Mouse (Mus musculus): ENCODE results near the gene Nfasc. TPM values are rescaled to one million over a fixed set of nuclear protein-coding genes. Genes with fewer than 3 reads are reported as not detected.

The Nfasc gene
- polyA plus RNA-seq, 1 experiment: not detected

DNA sequence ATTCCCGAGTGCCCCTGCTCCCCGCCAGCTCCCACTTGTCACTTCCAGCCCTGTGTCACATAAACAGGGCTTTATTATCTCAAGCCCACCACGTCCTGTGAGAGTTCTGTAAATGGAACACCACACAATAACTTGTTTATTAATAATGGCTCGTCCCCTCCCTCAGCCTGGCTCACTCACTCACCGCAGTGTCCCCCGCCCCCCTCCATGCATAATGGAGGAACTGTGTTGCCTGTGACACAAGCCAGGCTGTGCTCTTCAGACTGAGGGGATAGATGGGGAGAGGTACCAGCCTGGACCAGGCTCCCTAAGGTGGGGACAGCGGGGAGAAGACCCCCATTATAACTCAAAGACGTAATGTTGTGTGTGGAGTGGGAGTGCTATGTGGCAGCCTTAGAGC is 34.3 kb downstream of the Nfasc start:
- peaks cover 2% of the 10 kb centered on the region; the same call in 1 of the 2 replicates for H3K27me3 ChIP-seq (ENCODE audit: control insufficient read depth)
- TF ChIP-seq GATA1 (IDR thresholded peaks at IDR 0.05; ENCODE audit: low read length) (no peak), TAL1 (IDR thresholded peaks at IDR 0.05; ENCODE audit: low read length) (no peak)

DNA sequence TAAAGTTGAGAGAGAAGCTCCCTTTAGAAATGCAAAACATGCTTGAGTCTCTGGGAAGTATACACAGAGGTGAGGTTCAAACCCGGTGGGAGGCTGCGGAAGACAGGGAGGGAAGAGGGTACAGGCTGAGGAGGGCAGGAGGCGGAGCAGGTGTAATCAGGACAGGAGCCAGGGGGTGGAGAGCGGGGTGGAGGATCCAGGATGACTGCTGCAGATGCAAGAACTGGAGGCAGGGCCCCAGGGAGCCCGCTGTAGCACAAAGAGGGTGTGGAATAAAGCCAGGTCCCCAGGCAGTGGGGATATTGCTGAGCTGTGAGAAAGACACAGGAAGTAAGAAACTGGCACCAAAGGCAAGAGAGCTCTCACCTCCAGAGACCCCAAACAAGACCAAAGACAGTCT is 38.1 kb downstream of the Nfasc start:
- no peak for TF ChIP-seq GATA1 (IDR thresholded peaks at IDR 0.05; ENCODE audit: low read length)
- no peak for TF ChIP-seq TAL1 (IDR thresholded peaks at IDR 0.05; ENCODE audit: low read length)
- Histone ChIP-seq H3K9me3 (ENCODE audit: control insufficient read depth, low read length) (no peaks in the 10 kb centered on the region), H3K4me3 (replicated peaks) (no peak overlapping the region), H3K36me3 (ENCODE audit: control insufficient read depth) (no peaks in the 10 kb centered on the region), H3K27me3 (ENCODE audit: control insufficient read depth) (peaks cover 2% of the 10 kb centered on the region; the same call in 1 of the 2 replicates), H3K4me1 (ENCODE audit: control insufficient read depth) (no peaks in the 10 kb centered on the region)

More for the DNA sequence above, 34.3 kb downstream of the Nfasc start:
- Histone ChIP-seq H3K4me3 (replicated peaks) (no peak overlapping the region), H3K4me1 (ENCODE audit: control insufficient read depth) (no peaks in the 10 kb centered on the region), H3K9me3 (ENCODE audit: control insufficient read depth, low read length) (no peaks in the 10 kb centered on the region), H3K36me3 (ENCODE audit: control insufficient read depth) (no peaks in the 10 kb centered on the region)

DNA sequence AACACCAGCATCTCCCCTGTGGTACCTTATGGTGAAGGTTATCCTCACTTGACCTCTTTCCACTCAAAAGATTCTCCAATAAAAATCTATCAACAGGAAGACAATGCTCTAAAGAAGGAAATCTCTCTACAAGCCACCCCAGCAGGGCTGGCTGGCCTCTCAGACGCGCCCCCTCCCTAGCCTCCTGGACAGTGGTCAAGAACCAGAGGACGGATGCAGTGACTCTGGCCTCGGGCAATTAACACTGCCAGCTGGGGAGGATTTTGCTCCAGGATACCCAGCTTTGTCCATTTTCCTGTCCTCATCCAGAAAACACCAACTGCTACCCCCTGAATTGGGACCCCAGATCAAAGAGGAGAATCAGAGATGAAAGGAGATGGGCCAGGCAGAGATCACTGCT is 44.7 kb downstream of the Nfasc start:
- H3K4me1 ChIP-seq (ENCODE audit: control insufficient read depth): no peaks in the 10 kb centered on the region
- TF ChIP-seq GATA1 (IDR thresholded peaks at IDR 0.05; ENCODE audit: low read length) (no peak), TAL1 (IDR thresholded peaks at IDR 0.05; ENCODE audit: low read length) (no peak)
- no peaks in the 10 kb centered on the region for H3K36me3 ChIP-seq (ENCODE audit: control insufficient read depth)
- no peaks in the 10 kb centered on the region for H3K9me3 ChIP-seq (ENCODE audit: control insufficient read depth, low read length)
- no peak overlapping the region for H3K4me3 ChIP-seq (replicated peaks)
- no peaks in the 10 kb centered on the region for H3K27me3 ChIP-seq (ENCODE audit: control insufficient read depth)

DNA sequence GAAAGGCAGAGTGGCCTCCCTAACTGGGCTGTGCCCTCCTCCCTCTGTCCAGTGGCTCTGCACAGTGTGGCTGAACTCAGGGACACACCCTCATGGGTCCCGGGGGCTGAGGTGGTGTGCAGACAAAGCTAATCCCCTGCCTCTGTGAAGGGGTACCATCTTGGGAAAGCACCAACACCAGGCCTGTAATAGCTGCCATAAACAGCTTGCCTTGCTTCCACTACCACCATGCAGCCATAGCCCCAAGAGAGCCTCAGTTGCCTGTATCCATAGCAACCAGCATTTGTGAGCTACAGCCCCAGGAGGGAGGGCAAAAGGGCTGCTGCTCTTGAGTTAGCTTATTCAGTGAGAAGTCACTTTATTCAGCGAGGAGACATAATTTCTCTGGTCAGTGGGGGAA is 45.4 kb downstream of the Nfasc start:
- Histone ChIP-seq H3K36me3 (ENCODE audit: control insufficient read depth) (no peaks in the 10 kb centered on the region), H3K4me1 (ENCODE audit: control insufficient read depth) (no peaks in the 10 kb centered on the region), H3K4me3 (replicated peaks) (no peak overlapping the region), H3K9me3 (ENCODE audit: control insufficient read depth, low read length) (no peaks in the 10 kb centered on the region), H3K27me3 (ENCODE audit: control insufficient read depth) (no peaks in the 10 kb centered on the region)
- no peak for TF ChIP-seq TAL1 (IDR thresholded peaks at IDR 0.05; ENCODE audit: low read length)

DNA sequence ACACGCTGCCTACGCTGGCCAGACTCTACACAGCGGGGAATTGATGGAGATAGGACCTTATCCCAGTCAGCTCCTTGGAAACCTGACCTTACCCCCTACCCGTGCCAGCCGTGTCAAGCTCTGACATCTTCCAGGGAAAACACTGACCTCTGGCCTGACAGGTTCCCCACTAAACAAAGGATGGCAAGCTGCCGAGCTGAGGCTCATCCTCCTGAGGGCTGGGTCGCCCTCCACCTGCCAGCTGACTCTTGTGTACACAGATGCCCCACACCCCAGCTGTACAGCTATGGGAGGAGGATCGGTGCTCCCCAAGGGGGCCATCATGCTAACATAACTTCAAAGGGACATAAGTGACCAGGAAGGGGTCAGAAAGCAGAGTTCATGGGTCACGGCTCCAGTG is 47.6 kb downstream of the Nfasc start:
- Histone ChIP-seq H3K36me3 (ENCODE audit: control insufficient read depth) (no peaks in the 10 kb centered on the region), H3K4me1 (ENCODE audit: control insufficient read depth) (no peaks in the 10 kb centered on the region), H3K27me3 (ENCODE audit: control insufficient read depth) (no peaks in the 10 kb centered on the region), H3K9me3 (ENCODE audit: control insufficient read depth, low read length) (no peaks in the 10 kb centered on the region), H3K4me3 (replicated peaks) (no peak overlapping the region)
- no peak for TF ChIP-seq TAL1 (IDR thresholded peaks at IDR 0.05; ENCODE audit: low read length)

DNA sequence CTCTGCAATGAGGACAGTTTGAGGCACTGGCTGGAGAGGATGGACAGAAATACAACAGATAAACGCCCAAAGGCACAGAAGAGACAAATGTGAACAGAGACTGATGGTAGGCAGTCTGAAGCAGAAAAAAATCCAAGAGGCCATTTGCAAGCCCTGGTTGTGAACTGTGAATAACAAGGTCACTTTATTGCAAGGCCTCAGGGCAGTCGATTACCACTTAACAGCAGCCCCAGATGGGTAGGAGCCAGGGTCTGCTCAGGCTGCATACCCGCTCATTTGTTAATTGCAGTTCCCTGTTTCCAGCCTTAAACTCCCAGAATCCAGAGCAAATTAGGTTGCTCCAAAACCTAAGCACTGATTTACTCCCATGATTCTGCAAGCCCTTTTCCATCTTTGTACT is 52.4 kb downstream of the Nfasc start:
- TF ChIP-seq TAL1 (IDR thresholded peaks at IDR 0.05; ENCODE audit: low read length) (no peak), GATA1 (IDR thresholded peaks at IDR 0.05; ENCODE audit: low read length) (no peak)
- H3K27me3 ChIP-seq (ENCODE audit: control insufficient read depth): no peaks in the 10 kb centered on the region

DNA sequence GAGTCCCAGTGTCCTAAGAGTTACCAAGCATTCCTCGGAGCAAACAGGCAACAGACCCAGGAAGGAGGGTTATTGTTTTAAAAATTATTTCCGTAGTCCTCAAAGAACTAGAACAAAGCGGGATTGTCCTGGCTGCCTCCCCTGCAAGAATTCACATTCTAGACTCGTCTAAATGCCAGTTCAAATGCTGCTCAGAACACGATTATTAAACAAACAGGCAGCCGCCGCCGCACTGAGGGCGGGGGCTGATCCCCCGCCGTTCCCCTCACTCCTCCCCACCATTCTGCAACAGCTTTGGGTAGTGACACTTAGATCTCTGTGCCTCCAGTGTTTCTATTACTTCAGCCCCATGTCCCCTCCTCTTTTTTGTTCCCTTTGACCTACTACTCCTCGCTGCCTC is 62.7 kb downstream of the Nfasc start:
- Histone ChIP-seq H3K27me3 (ENCODE audit: control insufficient read depth) (no peaks in the 10 kb centered on the region), H3K4me3 (replicated peaks) (no peak overlapping the region), H3K36me3 (ENCODE audit: control insufficient read depth) (no peaks in the 10 kb centered on the region), H3K9me3 (ENCODE audit: control insufficient read depth, low read length) (no peaks in the 10 kb centered on the region), H3K4me1 (ENCODE audit: control insufficient read depth) (no peaks in the 10 kb centered on the region)
- TF ChIP-seq TAL1 (IDR thresholded peaks at IDR 0.05; ENCODE audit: low read length): no peak
- TF ChIP-seq GATA1 (IDR thresholded peaks at IDR 0.05; ENCODE audit: low read length): no peak

More for the DNA sequence above, 52.4 kb downstream of the Nfasc start:
- Histone ChIP-seq H3K9me3 (ENCODE audit: control insufficient read depth, low read length) (no peaks in the 10 kb centered on the region), H3K4me3 (replicated peaks) (no peak overlapping the region), H3K4me1 (ENCODE audit: control insufficient read depth) (no peaks in the 10 kb centered on the region), H3K36me3 (ENCODE audit: control insufficient read depth) (no peaks in the 10 kb centered on the region)

DNA sequence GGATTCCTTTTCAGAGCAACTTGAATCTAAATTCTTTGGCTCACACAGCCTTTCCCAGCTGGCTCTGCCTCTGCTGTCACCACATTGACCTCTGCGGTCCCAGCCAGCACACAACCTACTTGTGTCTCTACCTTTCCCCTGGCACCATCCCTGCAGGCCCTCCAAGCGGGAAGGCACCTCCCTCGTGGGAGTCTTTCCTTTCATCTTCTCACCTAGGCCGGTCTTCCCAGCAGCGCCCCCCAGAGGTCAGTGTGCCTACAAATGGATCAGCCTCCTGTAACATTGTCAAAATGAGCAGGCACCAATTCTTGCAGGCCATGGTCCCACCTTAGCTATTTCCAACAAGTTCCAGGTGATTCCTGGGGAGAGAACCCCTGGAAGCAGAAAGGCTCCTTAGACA is 63.5 kb downstream of the Nfasc start:
- no peaks in the 10 kb centered on the region for H3K27me3 ChIP-seq (ENCODE audit: control insufficient read depth)
- no peak for TF ChIP-seq TAL1 (IDR thresholded peaks at IDR 0.05; ENCODE audit: low read length)
- no peak for TF ChIP-seq GATA1 (IDR thresholded peaks at IDR 0.05; ENCODE audit: low read length)
- no peaks in the 10 kb centered on the region for H3K4me1 ChIP-seq (ENCODE audit: control insufficient read depth)
- H3K4me3 ChIP-seq (replicated peaks): no peak overlapping the region
- no peaks in the 10 kb centered on the region for H3K9me3 ChIP-seq (ENCODE audit: control insufficient read depth, low read length)
- H3K36me3 ChIP-seq (ENCODE audit: control insufficient read depth): no peaks in the 10 kb centered on the region

DNA sequence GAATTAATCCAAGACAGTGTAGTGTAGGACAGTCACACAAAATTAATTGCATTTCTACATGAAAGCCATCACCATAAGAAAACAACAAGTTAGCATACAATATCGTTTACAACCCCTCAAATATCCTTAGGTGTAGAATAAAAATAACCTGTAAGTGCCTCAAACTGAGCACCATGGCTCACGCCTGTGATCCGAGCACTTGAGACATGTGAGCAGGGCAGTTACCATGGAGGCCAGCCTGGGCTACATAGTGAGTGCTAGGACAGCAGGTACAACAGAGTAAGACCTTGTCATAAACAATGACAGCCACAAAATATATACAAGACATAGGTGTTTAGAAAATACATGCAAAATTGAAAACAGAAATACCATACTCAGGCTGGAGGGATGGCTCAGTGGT is 68.9 kb downstream of the Nfasc start:
- H3K27me3 ChIP-seq (ENCODE audit: control insufficient read depth): no peaks in the 10 kb centered on the region
- TF ChIP-seq TAL1 (IDR thresholded peaks at IDR 0.05; ENCODE audit: low read length): no peak
- TF ChIP-seq GATA1 (IDR thresholded peaks at IDR 0.05; ENCODE audit: low read length): no peak
- no peak overlapping the region for H3K4me3 ChIP-seq (replicated peaks)
- H3K36me3 ChIP-seq (ENCODE audit: control insufficient read depth): no peaks in the 10 kb centered on the region
- no peaks in the 10 kb centered on the region for H3K4me1 ChIP-seq (ENCODE audit: control insufficient read depth)
- H3K9me3 ChIP-seq (ENCODE audit: control insufficient read depth, low read length): no peaks in the 10 kb centered on the region

DNA sequence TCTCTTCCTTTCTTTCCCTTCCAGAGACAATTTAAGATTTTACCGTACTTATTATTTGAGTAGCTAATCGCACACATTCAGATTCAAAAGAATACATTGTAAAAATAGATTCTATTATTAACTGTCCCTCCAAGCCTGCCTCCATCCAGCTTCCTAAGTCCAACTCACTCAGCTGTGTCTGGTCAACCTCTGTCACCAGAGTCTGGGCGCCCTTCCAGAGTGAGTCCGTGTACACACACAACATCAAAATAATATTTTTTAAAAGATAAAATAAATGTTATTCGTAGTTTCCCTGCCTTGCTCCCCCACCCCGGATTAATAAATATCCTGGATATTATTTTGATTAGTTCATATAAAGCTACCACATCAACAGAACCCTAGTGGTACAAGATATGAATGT is 72.4 kb downstream of the Nfasc start:
- H3K4me1 ChIP-seq (ENCODE audit: control insufficient read depth): no peaks in the 10 kb centered on the region
- no peak overlapping the region for H3K4me3 ChIP-seq (replicated peaks)
- no peaks in the 10 kb centered on the region for H3K9me3 ChIP-seq (ENCODE audit: control insufficient read depth, low read length)
- H3K27me3 ChIP-seq (ENCODE audit: control insufficient read depth): no peaks in the 10 kb centered on the region
- TF ChIP-seq GATA1 (IDR thresholded peaks at IDR 0.05; ENCODE audit: low read length): no peak
- TF ChIP-seq TAL1 (IDR thresholded peaks at IDR 0.05; ENCODE audit: low read length): no peak
- H3K36me3 ChIP-seq (ENCODE audit: control insufficient read depth): no peaks in the 10 kb centered on the region

Measured in erythroblast, embryonic 14.5 days (primary cell).